Mouse (Mus musculus) heart, postnatal 4 days (tissue): ENCODE results near the gene Lrfn3. TPM values are rescaled to one million over a fixed set of nuclear protein-coding genes. Genes with fewer than 3 reads are reported as not detected.
A peak's percentile ranks its signal among the peaks of the same experiment; 100 is the strongest.

Experiments used
- DNase-seq: peaks from one replicate; pipeline ENCODE4 v3.0.0; 2021
- total RNA-seq, 2 experiments: library from RNA; stranded (reverse); gene quantifications; 2 replicates each; pipeline ENCODE4 v1.2.3; 2021

Lrfn3 gene
- total RNA-seq, 2 experiments from 2014 or later: 1.4 to 2.2 TPM

GRCm38 (mm10) chr7:30346635-30347379 is 15.8 kb downstream of the Lrfn3 start:
- peak; percentile 80 for DNase-seq

- no peak for DNase-seq
Observed at GRCm38 (mm10) chr7:30339432-30340109, 23.0 kb downstream of the Lrfn3 start.

GRCm38 (mm10) chr7:30336384-30336783 is 26.2 kb downstream of the Lrfn3 start:
- peak; percentile 92 for DNase-seq

DNA sequence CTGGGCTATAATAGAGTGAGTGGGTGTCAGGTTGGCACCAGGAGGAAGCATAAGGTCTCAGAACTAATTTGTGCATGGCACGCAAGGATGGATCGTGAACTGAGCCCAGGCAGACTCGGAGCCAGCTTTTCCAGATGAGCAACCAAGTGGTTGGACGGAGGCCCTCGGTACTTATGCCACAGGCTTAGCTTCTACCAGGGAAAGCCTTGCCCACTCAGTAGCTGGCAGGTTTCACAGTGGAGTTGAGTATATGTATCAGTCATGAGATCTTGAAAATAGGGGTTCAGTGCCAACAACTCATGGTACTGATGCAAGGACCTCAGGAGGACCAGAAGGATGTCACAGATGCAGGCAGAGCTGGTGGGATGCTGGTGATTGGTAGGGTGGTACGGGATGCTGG is 26.9 kb downstream of the Lrfn3 start:
- no peak for DNase-seq

- DNase-seq: no peak
Observed at GRCm38 (mm10) chr7:30334563-30334962, 28.0 kb downstream of the Lrfn3 start.

DNA sequence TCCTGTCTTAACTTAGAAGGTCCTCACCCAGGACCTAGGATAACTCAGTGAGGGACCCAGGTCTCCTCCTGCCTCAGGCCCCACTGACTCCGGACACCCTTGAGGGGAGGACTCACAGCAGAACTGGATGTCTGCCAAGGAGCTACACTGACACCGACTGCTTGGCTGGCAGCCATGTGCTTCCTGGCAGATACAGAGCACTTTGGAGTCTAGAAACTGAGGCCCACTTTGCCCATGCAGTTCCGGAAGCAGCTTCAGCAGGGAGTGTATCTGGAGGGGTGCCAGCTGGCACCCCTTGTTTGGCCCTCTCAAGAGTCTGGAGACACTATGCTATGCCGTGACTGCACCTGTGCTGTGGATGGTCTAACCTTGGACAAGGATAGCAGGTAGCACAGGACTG is 29.1 kb downstream of the Lrfn3 start:
- DNase-seq: peak; percentile 85

DNA sequence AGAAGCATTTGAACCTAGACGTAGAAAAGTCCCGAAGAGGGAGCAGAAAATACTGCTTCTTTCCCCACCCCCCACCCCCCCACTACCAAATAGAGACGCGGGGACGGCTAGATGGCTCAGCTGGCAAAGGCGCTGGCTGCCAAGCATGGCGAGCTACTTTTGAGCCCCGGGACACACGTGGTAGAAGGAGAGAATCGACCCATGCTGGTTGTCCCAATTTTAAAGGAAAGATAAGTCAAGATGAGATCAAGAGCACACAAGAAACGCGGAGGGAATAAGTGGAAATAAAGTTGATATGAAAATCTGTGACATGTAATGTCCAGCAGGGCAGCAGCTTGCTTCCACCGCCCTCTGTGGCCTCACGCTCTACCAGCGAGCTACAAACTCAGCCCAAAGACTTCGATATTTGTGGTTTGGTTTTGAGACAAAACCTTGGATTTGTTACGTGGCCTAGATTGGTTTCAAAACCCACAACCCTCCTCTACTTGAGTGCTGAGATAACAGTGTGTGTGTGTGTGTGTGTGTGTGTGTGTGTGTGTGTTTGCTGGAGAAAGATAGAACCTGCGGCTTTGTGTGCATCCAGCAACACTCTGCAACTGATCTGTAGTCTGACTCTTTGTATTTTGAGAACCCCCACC is 29.8 kb downstream of the Lrfn3 start:
- DNase-seq: no peak

- peak; percentile 82 for DNase-seq
Observed at GRCm38 (mm10) chr7:30331887-30332286, 30.7 kb downstream of the Lrfn3 start.

GRCm38 (mm10) chr7:30328379-30328778 is 34.2 kb downstream of the Lrfn3 start:
- no peak for DNase-seq

DNA sequence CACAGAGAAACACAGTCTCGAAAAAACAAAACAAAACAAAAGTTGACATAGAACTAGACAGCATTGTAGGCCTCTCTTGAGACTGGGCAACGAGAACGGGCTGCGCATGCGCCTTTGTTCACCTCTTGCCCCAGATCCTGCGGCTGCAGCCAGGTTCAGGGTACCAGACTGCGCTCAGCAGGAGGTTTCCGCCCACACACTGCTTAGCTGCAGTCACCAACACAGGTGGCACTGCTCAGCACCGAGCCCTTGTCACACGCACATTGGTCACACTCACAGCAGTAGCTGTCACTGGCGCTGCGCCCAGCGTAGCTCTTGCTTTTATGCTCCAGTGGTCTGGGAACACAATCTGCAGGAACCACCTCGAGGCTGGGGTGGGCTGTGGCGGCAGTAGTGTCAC is 35.4 kb downstream of the Lrfn3 start:
- peak; percentile 49 for DNase-seq

GRCm38 (mm10) chr7:30326427-30326826 is 36.1 kb downstream of the Lrfn3 start:
- no peak for DNase-seq

GRCm38 (mm10) chr7:30325364-30325763 is 37.2 kb downstream of the Lrfn3 start:
- DNase-seq: peak; percentile 59

GRCm38 (mm10) chr7:30324300-30324944 is 38.1 kb downstream of the Lrfn3 start:
- DNase-seq: no peak

DNA sequence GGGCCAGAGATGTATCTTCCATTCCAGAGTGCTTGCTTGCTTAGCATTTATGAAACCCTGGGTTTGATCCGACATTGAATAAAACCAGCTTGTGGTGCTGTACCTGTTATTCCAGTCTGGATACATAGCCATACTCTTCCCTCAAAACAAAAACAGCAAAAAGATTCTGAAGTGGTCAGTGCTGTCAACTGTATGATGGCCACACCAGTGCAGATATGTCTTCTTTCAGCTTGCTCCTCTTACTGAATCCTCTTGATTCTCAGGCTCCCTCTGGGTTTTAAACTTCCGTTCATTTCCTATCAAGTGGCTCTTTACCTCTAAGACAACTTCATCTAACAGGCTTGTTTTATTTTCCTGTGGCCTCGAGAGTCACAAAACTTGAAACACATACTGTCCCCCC is 38.8 kb downstream of the Lrfn3 start, which contains the start of gene Sdhaf1:
Sdhaf1 (minus strand) TSS at position 101 of the 400 bp plus-strand sequence.
- DNase-seq: no peak

DNA sequence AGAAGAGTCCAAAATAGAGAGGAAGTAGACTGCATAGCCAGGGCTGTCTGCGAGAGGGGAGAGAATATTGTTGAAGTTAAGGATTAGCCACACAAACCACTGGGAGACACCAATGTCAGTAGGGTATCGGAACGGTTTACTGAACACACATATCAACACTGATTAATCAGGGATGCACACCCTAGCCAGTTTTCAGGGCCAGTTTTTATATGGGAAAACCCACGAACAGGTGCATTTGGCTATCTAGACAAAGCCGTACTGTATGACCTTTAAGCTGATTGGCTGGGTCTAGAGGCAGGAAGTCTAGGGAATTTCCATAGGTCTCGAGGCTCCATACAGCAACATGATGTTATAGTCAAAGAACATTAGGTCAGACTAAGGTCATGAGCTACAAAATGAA is 39.7 kb downstream of the Lrfn3 start:
- no peak for DNase-seq

GRCm38 (mm10) chr7:30322285-30322667 is 40.3 kb downstream of the Lrfn3 start:
- peak; percentile 98 for DNase-seq

- peak; percentile 75 for DNase-seq
Observed at GRCm38 (mm10) chr7:30321539-30322284, 40.9 kb downstream of the Lrfn3 start, which contains the start of gene E130208F15Rik. E130208F15Rik (plus strand) TSS chr7:30321740.

DNA sequence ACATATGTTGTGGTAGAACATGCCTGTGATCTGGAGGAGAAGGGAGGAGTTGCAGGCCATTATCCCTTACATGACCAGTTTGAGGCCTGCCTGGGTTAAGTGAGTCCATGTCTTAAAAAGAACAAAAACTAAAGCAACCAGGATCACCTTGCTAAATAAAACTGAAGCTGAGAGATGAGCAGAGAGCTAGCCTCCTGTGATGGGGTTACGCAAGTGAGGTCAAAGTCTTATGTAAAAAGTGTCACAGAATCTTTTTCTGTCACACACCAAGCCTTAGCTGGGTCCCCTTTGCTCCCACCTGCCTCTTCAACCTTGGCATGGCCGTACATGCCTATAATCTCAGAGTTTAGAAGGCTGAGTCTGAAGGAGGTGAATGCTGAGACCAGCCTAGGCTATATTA is 41.6 kb downstream of the Lrfn3 start:
- DNase-seq: no peak

DNA sequence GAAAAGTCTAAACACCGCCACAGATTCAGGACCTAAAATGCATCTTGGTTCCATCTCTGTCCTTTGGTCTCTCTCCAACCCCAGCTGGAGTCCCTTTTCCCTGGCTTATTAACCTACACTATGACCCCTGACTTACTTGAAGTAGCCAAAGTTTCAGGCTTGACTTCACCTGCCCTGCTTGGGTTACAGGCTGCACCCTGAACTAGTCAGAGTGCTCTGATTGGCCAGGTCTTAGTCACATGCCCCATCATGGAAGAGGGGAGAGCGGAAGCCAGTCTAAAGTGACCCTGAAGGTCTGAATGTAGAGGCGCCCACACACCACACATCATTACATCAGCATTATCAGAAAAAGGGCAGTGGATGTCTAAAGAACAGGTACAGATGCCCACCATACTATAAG is 44.4 kb downstream of the Lrfn3 start:
- DNase-seq: no peak

DNA sequence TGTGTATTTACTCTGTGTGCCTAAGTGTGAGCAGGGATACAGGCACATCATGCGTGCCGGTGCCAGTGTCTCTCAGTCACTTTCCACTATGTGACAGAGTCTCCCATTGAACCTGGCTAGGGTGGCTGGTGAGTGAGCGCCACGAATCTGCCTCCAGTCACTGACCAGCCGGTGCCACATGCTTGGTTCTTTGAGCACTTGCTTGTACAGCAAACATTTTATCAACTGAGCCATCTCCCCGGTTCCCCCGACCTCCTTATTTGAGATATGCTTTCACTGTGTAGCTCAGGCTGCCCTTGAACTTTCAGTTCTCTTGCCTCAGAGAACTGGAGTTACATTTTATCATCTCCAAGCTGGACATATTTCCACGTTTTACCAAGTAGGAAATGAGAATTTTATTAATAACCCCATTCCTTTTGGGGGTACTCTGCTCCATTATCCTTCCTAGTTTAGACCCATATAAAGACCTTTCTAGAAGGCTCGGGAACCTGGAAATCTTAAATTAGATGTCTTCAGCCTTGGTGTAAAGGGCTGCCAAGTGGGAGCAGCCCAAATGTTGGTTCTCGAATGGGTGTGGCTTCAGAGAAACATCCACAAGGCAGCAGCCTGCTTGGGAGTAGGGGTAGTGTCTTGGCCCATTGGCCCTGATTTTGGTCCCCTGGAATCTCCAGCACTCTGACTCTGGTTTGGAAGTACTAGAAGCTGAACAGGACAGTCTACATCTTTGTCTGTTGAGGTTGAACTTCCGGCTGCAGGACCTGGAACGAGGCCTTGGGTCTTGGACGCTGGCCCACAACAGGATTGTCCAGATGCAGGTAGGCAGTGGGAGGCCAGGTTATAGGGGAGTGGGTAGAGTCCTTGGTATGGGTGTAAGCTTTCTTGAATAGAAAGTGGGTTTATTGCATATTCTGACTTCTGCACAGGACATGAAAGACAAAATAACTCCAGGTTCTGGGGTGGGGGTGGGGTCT is 46.7 kb downstream of the Lrfn3 start:
- DNase-seq: no peak

- DNase-seq: no peak
Observed at GRCm38 (mm10) chr7:30314721-30315155, 47.8 kb downstream of the Lrfn3 start, which contains the start of gene Syne4. Syne4 (plus strand) TSS chr7:30314807.
